Mouse (Mus musculus) ES-E14 (cell line): ENCODE data around the gene Nfic.

Experiments used
- CHD2 ChIP-seq: IDR thresholded peaks from 2 replicates; pipeline ENCODE4 v1.6.1; 2014; ENCODE audit warnings: mild to moderate bottlenecking, low read depth, low read length, inconsistent platforms
- HCFC1 ChIP-seq: IDR thresholded peaks from 2 replicates; pipeline ENCODE4 v1.6.1; 2012; ENCODE audit warnings: low read length, inconsistent platforms, borderline replicate concordance; ENCODE audit not compliant: insufficient read depth
- MAFK ChIP-seq: IDR thresholded peaks from 2 replicates; pipeline ENCODE4 v1.6.1; 2014; ENCODE audit warnings: mild to moderate bottlenecking, low read depth, low read length, inconsistent platforms; ENCODE audit not compliant: insufficient read depth
- ZC3H11A ChIP-seq: IDR thresholded peaks from 2 replicates; pipeline ENCODE4 v1.6.1; 2012; ENCODE audit warnings: low read depth, mild to moderate bottlenecking, inconsistent platforms, low read length, borderline replicate concordance
- ZNF384 ChIP-seq: IDR thresholded peaks from 2 replicates; pipeline ENCODE4 v1.6.1; 2012; ENCODE audit warnings: low read depth, low read length, inconsistent platforms

DNA sequence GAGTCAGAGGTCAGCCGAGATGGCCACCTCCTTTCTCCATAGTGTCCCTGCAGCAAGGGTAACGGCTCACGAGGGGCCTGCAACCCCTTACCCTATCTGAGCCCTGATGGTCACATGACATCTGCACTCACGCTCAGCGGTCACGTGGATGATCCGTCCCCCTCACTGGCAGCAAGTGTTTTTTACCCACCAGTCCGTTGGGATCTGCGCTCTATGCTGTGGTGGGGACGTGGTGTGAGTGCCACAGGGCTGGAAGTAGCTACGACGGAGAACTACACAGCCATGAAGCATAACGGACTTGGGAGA lies 47.1 kb downstream of the Nfic start:
- TF ChIP-seq MAFK (no peak), ZNF384 (no peak), CHD2 (no peak), HCFC1 (no peak), ZC3H11A (no peak)
